Mouse (Mus musculus) C2C12 (cell line): ENCODE results near the gene Arhgdib.

Experiments used
- CEBPB ChIP-seq: IDR thresholded peaks from one replicate; pipeline ENCODE4 v1.6.1; 2011; ENCODE audit warnings: low read depth, mild to moderate bottlenecking, control low read depth, moderate library complexity
- CTCF ChIP-seq: IDR thresholded peaks from one replicate; pipeline ENCODE4 v1.5.1; 2011; ENCODE audit not compliant: control insufficient read depth, insufficient read depth, insufficient read length

DNA sequence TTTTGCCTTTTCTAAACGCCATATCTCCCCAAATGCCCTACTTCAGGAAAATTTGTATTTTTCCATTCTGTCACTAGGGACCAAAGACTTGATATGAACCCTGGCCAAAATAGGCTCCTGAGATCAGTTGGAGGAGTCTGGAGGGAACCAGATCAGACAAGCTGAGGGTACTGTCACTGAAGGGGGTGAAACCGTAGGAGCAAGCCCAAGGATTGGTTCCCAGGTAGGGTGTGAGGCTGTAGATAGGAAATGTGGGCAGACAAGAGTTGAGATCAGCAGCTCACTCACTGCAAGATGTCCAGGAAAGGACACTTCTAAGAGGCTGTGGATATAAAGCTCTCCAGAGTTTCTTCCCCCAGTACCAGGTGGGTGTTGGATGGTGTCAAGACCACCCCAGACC is 49.7 kb downstream of the Arhgdib start:
- TF ChIP-seq CTCF (no peak), CEBPB (no peak)
